Mouse (Mus musculus) large intestine, adult 2 months (tissue): Measurements from ENCODE around the gene Fxyd4. TPM values are rescaled to one million over a fixed set of nuclear protein-coding genes. Genes with fewer than 3 reads are reported as not detected.

Experiments
- DNase-seq: peaks from one replicate; pipeline ENCODE4 v3.0.0-alpha.2; 2012; ENCODE audit warnings: low read depth, low spot score
- WGBS: fragments of 180-500 bp; shearing (Covaris S2); methylation state at CpG from one replicate; pipeline ENCODE4 v1.1.7; 2018; 5-methylcytosine and 5-hydroxymethylcytosine counted together
- polyA plus RNA-seq: library from polyadenylated mRNA; depleted of rRNA; stranded (reverse); fragments of >200 nt; gene quantifications from 2 replicates; pipeline ENCODE4 v1.2.3, GENCODE M21; 2012; rRNA removed

Fxyd4 gene
- polyA plus RNA-seq = not detected in 2 replicates

GRCm38 (mm10) chr6:117937222-117937932 lies at the start of gene Fxyd4:
Gene Fxyd4 (minus strand): TSS chr6:117937692.
- DNase-seq = no peak
- 43% methylated on average over 10 of the region's 10 CpGs for WGBS

- whole genome bisulfite sequencing = 53% methylated on average over 5 of the region's 5 CpGs
- no peak for DNase-seq
These were observed 49.7 kb upstream of the Fxyd4 start for GRCm38 (mm10) chr6:117987173-117987572.

- 13% methylated on average over 9 of the region's 9 CpGs for whole genome bisulfite sequencing
- DNase-seq = no peak
These were observed 29.2 kb upstream of the Fxyd4 start for GRCm38 (mm10) chr6:117966729-117967128.

- DNase-seq = no peak
- 80% methylated on average over 3 of the region's 3 CpGs for WGBS
These were observed 25.7 kb upstream of the Fxyd4 start for GRCm38 (mm10) chr6:117963201-117963600.

GRCm38 (mm10) chr6:117956851-117957501 lies 19.5 kb upstream of the Fxyd4 start:
- DNase-seq = no peak
- 32% methylated on average over 14 of the region's 14 CpGs for WGBS

- WGBS = 32% methylated on average over 6 of the region's 6 CpGs
- DNase-seq = no peak
These were observed 18.7 kb upstream of the Fxyd4 start for GRCm38 (mm10) chr6:117956161-117956560.

GRCm38 (mm10) chr6:117952330-117952729 lies 14.8 kb upstream of the Fxyd4 start:
- DNase-seq = no peak
- WGBS = 93% methylated on average over 4 of the region's 4 CpGs

GRCm38 (mm10) chr6:117943899-117944298 lies 6.4 kb upstream of the Fxyd4 start:
- no peak for DNase-seq
- 83% methylated on average over 2 of the region's 2 CpGs for WGBS

- DNase-seq = no peak
- WGBS = 81% methylated on average over 10 of the region's 10 CpGs
These were observed 5.3 kb upstream of the Fxyd4 start for GRCm38 (mm10) chr6:117942769-117943168.

- DNase-seq = no peak
- 84% methylated on average over 10 of the region's 10 CpGs for WGBS
These were observed 1.5 kb upstream of the Fxyd4 start for GRCm38 (mm10) chr6:117938951-117939350.

GRCm38 (mm10) chr6:117935681-117936612 lies 1.5 kb downstream of the Fxyd4 start:
- 83% methylated on average over 14 of the region's 14 CpGs for WGBS
- no peak for DNase-seq

GRCm38 (mm10) chr6:117934301-117934700 lies 3.2 kb downstream of the Fxyd4 start:
- no peak for DNase-seq
- 69% methylated on average over 6 of the region's 6 CpGs for WGBS

GRCm38 (mm10) chr6:117932325-117933051 lies 5.0 kb downstream of the Fxyd4 start:
- WGBS = 53% methylated on average over 11 of the region's 11 CpGs
- no peak for DNase-seq

- DNase-seq = no peak
- 85% methylated on average over 3 of the region's 3 CpGs for WGBS
These were observed 7.4 kb downstream of the Fxyd4 start for GRCm38 (mm10) chr6:117929945-117930655.

GRCm38 (mm10) chr6:117928746-117929145 lies 8.7 kb downstream of the Fxyd4 start:
- WGBS = 84% methylated on average over 5 of the region's 5 CpGs
- no peak for DNase-seq

GRCm38 (mm10) chr6:117927955-117928354 lies 9.5 kb downstream of the Fxyd4 start:
- WGBS = 82% methylated on average over 7 of the region's 7 CpGs
- DNase-seq = no peak

GRCm38 (mm10) chr6:117926871-117927491 lies 10.5 kb downstream of the Fxyd4 start:
- DNase-seq = no peak
- WGBS = 67% methylated on average over 4 of the region's 4 CpGs

GRCm38 (mm10) chr6:117922041-117922440 lies 15.5 kb downstream of the Fxyd4 start:
- 63% methylated on average over 3 of the region's 3 CpGs for WGBS
- DNase-seq = no peak
